Mouse (Mus musculus) midbrain, embryonic 13.5 days (tissue): Measurements from ENCODE around the gene Kdm5b. TPM values are rescaled to one million over a fixed set of nuclear protein-coding genes. Genes with fewer than 3 reads are reported as not detected.
A peak's percentile ranks its signal among the peaks of the same experiment; 100 is the strongest.
"Not testable (repeated sequence)": the region's sequence is repeated elsewhere in the genome, so short reads cannot be mapped to it uniquely, and the experiment has no call there.

ENCODE experiments used
- ATAC-seq: fragments of 200-750 bp; cut with Nextera tagmentation; 2 replicates; pipeline ENCODE4 v1.8.0; 2017; ENCODE audit warnings: mild to moderate bottlenecking, moderate TSS enrichment, moderate library complexity
- H3K27ac ChIP-seq: fragments of 300-500 bp; sonication (generic); 2 replicates; pipeline ENCODE4 v1.5.1; 2015; ENCODE audit warnings: inconsistent platforms, mild to moderate bottlenecking, moderate library complexity
- H3K27me3 ChIP-seq: fragments of 300-500 bp; sonication (generic); 2 replicates; pipeline ENCODE4 v1.6.1; 2015; ENCODE audit warnings: mild to moderate bottlenecking, inconsistent platforms
- H3K36me3 ChIP-seq: fragments of 300-500 bp; sonication (generic); 2 replicates; pipeline ENCODE4 v1.6.1; 2015; ENCODE audit warnings: mild to moderate bottlenecking, inconsistent platforms
- H3K4me1 ChIP-seq: fragments of 300-500 bp; sonication (generic); replicated peaks from 2 replicates; pipeline ENCODE4 v1.6.1; 2015; ENCODE audit warnings: inconsistent platforms
- H3K4me2 ChIP-seq: fragments of 300-500 bp; sonication (generic); replicated peaks from 2 replicates; pipeline ENCODE4 v1.6.1; 2015; ENCODE audit warnings: moderate library complexity, mild to moderate bottlenecking, inconsistent platforms
- H3K4me3 ChIP-seq: fragments of 300-500 bp; sonication (generic); replicated peaks from 2 replicates; pipeline ENCODE4 v1.5.1; 2015; ENCODE audit warnings: mild to moderate bottlenecking, inconsistent platforms
- H3K9ac ChIP-seq: fragments of 300-500 bp; sonication (generic); replicated peaks from 2 replicates; pipeline ENCODE4 v1.6.1; 2015; ENCODE audit warnings: mild to moderate bottlenecking, inconsistent platforms
- H3K9me3 ChIP-seq: fragments of 300-500 bp; sonication (generic); 2 replicates; pipeline ENCODE4 v1.6.1; 2016; ENCODE audit warnings: mild to moderate bottlenecking, inconsistent platforms
- WGBS: fragments of 180-500 bp; shearing (Covaris S2); methylation state at CpG from one replicate; pipeline ENCODE4 v1.1.7; 2015; 5-methylcytosine and 5-hydroxymethylcytosine counted together
- polyA plus RNA-seq: library from polyadenylated mRNA; unstranded; fragments of >200 nt; fragmentation: Nextera tagmentation; extraction: Ambion mirVana; gene quantifications from 2 replicates; pipeline ENCODE4 v1.2.1, GENCODE M21; 2015

Gene Kdm5b
- 110 and 111 TPM in 2 replicates for polyA plus RNA-seq

- Histone ChIP-seq H3K27ac (peak within 1 kb of the TSS; percentile 95), H3K4me2 (peak within 1 kb of the TSS; percentile 65), H3K36me3 (no peaks in the 10 kb centered on the region), H3K4me3 (peak within 1 kb of the TSS; percentile 100), H3K9me3 (no peaks in the 10 kb centered on the region), H3K9ac (peak within 1 kb of the TSS; percentile 99), H3K4me1 (peaks cover 44% of the 10 kb centered on the region), H3K27me3 (peaks cover 6% of the 10 kb centered on the region)
- ATAC-seq, result peak; percentile 19; the same call in 1 of the 2 replicates
- under 1% methylated on average over 34 of the region's 34 CpGs for WGBS
Observed at GRCm38 (mm10) chr1:134559976-134560375, at the start of gene Kdm5b. Gene Kdm5b (plus strand): TSS chr1:134560171.

- H3K27ac ChIP-seq, result no peak overlapping the region
- H3K4me2 ChIP-seq, result no peak overlapping the region
- 62% methylated on average over 4 of the region's 4 CpGs for WGBS
- H3K27me3 ChIP-seq, result peaks cover 40% of the 10 kb centered on the region
- H3K36me3 ChIP-seq, result peaks cover 21% of the 10 kb centered on the region
- no peak overlapping the region for H3K9ac ChIP-seq
- peaks cover 28% of the 10 kb centered on the region for H3K4me1 ChIP-seq
- H3K4me3 ChIP-seq, result no peak overlapping the region
- no peak for ATAC-seq
- H3K9me3 ChIP-seq, result no peaks in the 10 kb centered on the region
Observed at GRCm38 (mm10) chr1:134512183-134512582, 47.8 kb upstream of the Kdm5b start.

GRCm38 (mm10) chr1:134512584-134512983 is 47.4 kb upstream of the Kdm5b start:
- Histone ChIP-seq H3K4me3 (peak overlapping the region; percentile 36; the same call in 1 of the 2 replicates), H3K27ac (no peak overlapping the region), H3K4me2 (no peak overlapping the region; the same call in 1 of the 2 replicates), H3K4me1 (peaks cover 28% of the 10 kb centered on the region), H3K36me3 (peaks cover 17% of the 10 kb centered on the region), H3K9ac (no peak overlapping the region), H3K9me3 (no peaks in the 10 kb centered on the region), H3K27me3 (peaks cover 40% of the 10 kb centered on the region)
- 56% methylated on average over 6 of the region's 6 CpGs for WGBS
- no peak for ATAC-seq

GRCm38 (mm10) chr1:134513312-134513860 is 46.6 kb upstream of the Kdm5b start:
- peak overlapping the region; percentile 65 for H3K4me2 ChIP-seq
- 1% methylated on average over 38 of the region's 38 CpGs for WGBS
- peak; percentile 56; the same call in 1 of the 2 replicates for ATAC-seq

GRCm38 (mm10) chr1:134513876-134514590 is 45.9 kb upstream of the Kdm5b start:
- Histone ChIP-seq H3K27me3 (peaks cover 40% of the 10 kb centered on the region), H3K27ac (no peak overlapping the region), H3K4me2 (peak overlapping the region; percentile 65), H3K4me1 (peaks cover 28% of the 10 kb centered on the region), H3K36me3 (peaks cover 6% of the 10 kb centered on the region), H3K4me3 (peak overlapping the region; percentile 36; the same call in 1 of the 2 replicates), H3K9ac (no peak overlapping the region), H3K9me3 (no peaks in the 10 kb centered on the region)
- no peak for ATAC-seq
- 42% methylated on average over 16 of the region's 16 CpGs for whole genome bisulfite sequencing

More at GRCm38 (mm10) chr1:134513312-134513860, 46.6 kb upstream of the Kdm5b start:
- Histone ChIP-seq H3K9me3 (no peaks in the 10 kb centered on the region), H3K27ac (no peak overlapping the region), H3K27me3 (peaks cover 40% of the 10 kb centered on the region), H3K4me1 (peaks cover 28% of the 10 kb centered on the region), H3K9ac (peak overlapping the region; percentile 55), H3K4me3 (peak overlapping the region; percentile 36), H3K36me3 (peaks cover 10% of the 10 kb centered on the region)

GRCm38 (mm10) chr1:134515891-134516290 is 44.1 kb upstream of the Kdm5b start:
- H3K27me3 ChIP-seq, result peaks cover 40% of the 10 kb centered on the region
- WGBS, result 78% methylated on average over 2 of the region's 2 CpGs
- no peak overlapping the region for H3K9ac ChIP-seq
- no peak overlapping the region for H3K4me3 ChIP-seq
- ATAC-seq, result no peak
- no peak overlapping the region for H3K4me2 ChIP-seq
- H3K27ac ChIP-seq, result peak overlapping the region; percentile 7; the same call in 1 of the 2 replicates
- no peaks in the 10 kb centered on the region for H3K36me3 ChIP-seq
- peaks cover 28% of the 10 kb centered on the region for H3K4me1 ChIP-seq
- H3K9me3 ChIP-seq, result no peaks in the 10 kb centered on the region

GRCm38 (mm10) chr1:134516491-134517198 is 43.3 kb upstream of the Kdm5b start:
- H3K27ac ChIP-seq, result peak overlapping the region; percentile 7; the same call in 1 of the 2 replicates
- WGBS, result 11% methylated on average over 4 of the region's 4 CpGs
- no peak overlapping the region for H3K4me3 ChIP-seq
- H3K27me3 ChIP-seq, result peaks cover 35% of the 10 kb centered on the region
- H3K9me3 ChIP-seq, result no peaks in the 10 kb centered on the region
- no peaks in the 10 kb centered on the region for H3K36me3 ChIP-seq
- H3K4me1 ChIP-seq, result peaks cover 28% of the 10 kb centered on the region
- H3K4me2 ChIP-seq, result no peak overlapping the region
- ATAC-seq, result peak; percentile 62; the same call in 1 of the 2 replicates
- no peak overlapping the region for H3K9ac ChIP-seq

- not testable (repeated sequence) for H3K36me3 ChIP-seq, H3K27ac ChIP-seq, H3K4me2 ChIP-seq, ATAC-seq, H3K9me3 ChIP-seq, H3K9ac ChIP-seq, H3K4me3 ChIP-seq
- Histone ChIP-seq H3K4me1 (peaks cover 18% of the 10 kb centered on the region), H3K27me3 (peaks cover 23% of the 10 kb centered on the region)
- WGBS, result 97% methylated on average over 14 of the region's 14 CpGs
Observed at GRCm38 (mm10) chr1:134517841-134518240, 42.1 kb upstream of the Kdm5b start.

- Histone ChIP-seq H3K4me2 (no peak overlapping the region), H3K36me3 (no peaks in the 10 kb centered on the region), H3K4me3 (no peak overlapping the region), H3K27me3 (peaks cover 15% of the 10 kb centered on the region), H3K9me3 (no peaks in the 10 kb centered on the region), H3K27ac (no peak overlapping the region), H3K9ac (no peak overlapping the region), H3K4me1 (peaks cover 11% of the 10 kb centered on the region)
- ATAC-seq, result 0 out of 2 replicates have a peak, but pooled peaks have one; percentile 45
- 17% methylated on average over 7 of the region's 7 CpGs for WGBS
Observed at GRCm38 (mm10) chr1:134518677-134519076, 41.3 kb upstream of the Kdm5b start.

GRCm38 (mm10) chr1:134519201-134519600 is 40.8 kb upstream of the Kdm5b start:
- 95% methylated on average over 5 of the region's 5 CpGs for WGBS
- H3K27ac ChIP-seq, H3K4me2 ChIP-seq, ATAC-seq, H3K36me3 ChIP-seq, H3K9me3 ChIP-seq, H3K9ac ChIP-seq, H3K4me3 ChIP-seq: not testable (repeated sequence)
- H3K4me1 ChIP-seq, result peaks cover 11% of the 10 kb centered on the region
- H3K27me3 ChIP-seq, result peaks cover 11% of the 10 kb centered on the region

GRCm38 (mm10) chr1:134520001-134520721 is 39.8 kb upstream of the Kdm5b start:
- Histone ChIP-seq H3K9me3 (no peaks in the 10 kb centered on the region), H3K4me3 (no peak overlapping the region), H3K4me2 (no peak overlapping the region), H3K36me3 (no peaks in the 10 kb centered on the region), H3K4me1 (peaks cover 11% of the 10 kb centered on the region), H3K27me3 (peaks cover 1% of the 10 kb centered on the region; the same call in 1 of the 2 replicates), H3K9ac (no peak overlapping the region), H3K27ac (no peak overlapping the region)
- 79% methylated on average over 8 of the region's 8 CpGs for WGBS
- ATAC-seq, result no peak
